Mouse (Mus musculus) hindbrain, embryonic 15.5 days (tissue): ENCODE measurements around the gene Defb33. TPM values are rescaled to one million over a fixed set of nuclear protein-coding genes. Genes with fewer than 3 reads are reported as not detected.

ENCODE experiments used
- ATAC-seq: fragments of 200-750 bp; cut with Nextera tagmentation; 2 replicates; pipeline ENCODE4 v1.8.0; 2017; ENCODE audit warnings: low read depth, moderate number of reproducible peaks, moderate TSS enrichment; ENCODE audit not compliant: low FRiP score
- H3K27ac ChIP-seq: fragments of 300-500 bp; sonication (generic); replicated peaks from 2 replicates; pipeline ENCODE4 v1.5.1; 2015; ENCODE audit warnings: mild to moderate bottlenecking, inconsistent platforms
- H3K27me3 ChIP-seq: fragments of 300-500 bp; sonication (generic); 2 replicates; pipeline ENCODE4 v1.6.1; 2015; ENCODE audit warnings: control low read depth, inconsistent platforms
- H3K36me3 ChIP-seq: fragments of 300-500 bp; sonication (generic); 2 replicates; pipeline ENCODE4 v1.6.1; 2015; ENCODE audit warnings: control low read depth, inconsistent platforms
- H3K4me1 ChIP-seq: fragments of 300-500 bp; sonication (generic); replicated peaks from 2 replicates; pipeline ENCODE4 v1.6.1; 2015; ENCODE audit warnings: control low read depth, inconsistent platforms
- H3K4me2 ChIP-seq: fragments of 300-500 bp; sonication (generic); 2 replicates; pipeline ENCODE4 v1.6.1; 2015; ENCODE audit warnings: moderate library complexity, mild to moderate bottlenecking, inconsistent platforms
- H3K4me3 ChIP-seq: fragments of 300-500 bp; sonication (generic); 2 replicates; pipeline ENCODE4 v1.5.1; 2015; ENCODE audit warnings: mild to moderate bottlenecking, inconsistent platforms
- H3K9ac ChIP-seq: fragments of 300-500 bp; sonication (generic); 2 replicates; pipeline ENCODE4 v1.6.1; 2015; ENCODE audit warnings: inconsistent platforms
- H3K9me3 ChIP-seq: fragments of 300-500 bp; sonication (generic); 2 replicates; pipeline ENCODE4 v1.6.1; 2016; ENCODE audit warnings: control low read depth, inconsistent platforms
- WGBS: fragments of 180-500 bp; shearing (Covaris S2); methylation state at CpG from one replicate; pipeline ENCODE4 v1.1.7; 2015; 5-methylcytosine and 5-hydroxymethylcytosine counted together
- polyA plus RNA-seq: library from polyadenylated mRNA; unstranded; fragments of >200 nt; fragmentation: Nextera tagmentation; extraction: Ambion mirVana; gene quantifications from 2 replicates; pipeline ENCODE4 v1.2.1, GENCODE M21; 2015

Gene Defb33
- not detected in 2 replicates for polyA plus RNA-seq

- 90% methylated on average over 2 of the region's 2 CpGs for WGBS
- Histone ChIP-seq H3K4me1 (no peaks in the 10 kb centered on the region), H3K9ac (no peak within 1 kb of the TSS), H3K4me3 (no peak within 1 kb of the TSS), H3K27ac (no peak within 1 kb of the TSS), H3K9me3 (peaks cover 28% of the 10 kb centered on the region), H3K4me2 (no peak within 1 kb of the TSS), H3K36me3 (no peaks in the 10 kb centered on the region), H3K27me3 (no peaks in the 10 kb centered on the region)
- ATAC-seq, result no peak
Measured at GRCm38 (mm10) chr8:20892369-20892768, at the start of gene Defb33. TSS of gene Defb33 (plus strand) at chr8:20892669.

GRCm38 (mm10) chr8:20874608-20875007, 17.9 kb upstream of the Defb33 start:
- H3K4me1 ChIP-seq, result no peaks in the 10 kb centered on the region
- no peak for ATAC-seq
- 48% methylated on average over 6 of the region's 6 CpGs for WGBS
- H3K27ac ChIP-seq, result no peak overlapping the region
- H3K36me3 ChIP-seq, result no peaks in the 10 kb centered on the region
- H3K4me3 ChIP-seq, result no peak overlapping the region
- no peak overlapping the region for H3K4me2 ChIP-seq
- no peaks in the 10 kb centered on the region for H3K27me3 ChIP-seq
- peaks cover 3% of the 10 kb centered on the region for H3K9me3 ChIP-seq
- no peak overlapping the region for H3K9ac ChIP-seq

- Histone ChIP-seq H3K4me3 (no peak within 1 kb of the TSS), H3K27me3 (no peaks in the 10 kb centered on the region), H3K9me3 (peaks cover 31% of the 10 kb centered on the region), H3K9ac (no peak within 1 kb of the TSS), H3K4me2 (no peak within 1 kb of the TSS), H3K36me3 (no peaks in the 10 kb centered on the region), H3K27ac (no peak within 1 kb of the TSS), H3K4me1 (no peaks in the 10 kb centered on the region)
- no peak for ATAC-seq
- 51% methylated on average over 2 of the region's 2 CpGs for WGBS
Measured at GRCm38 (mm10) chr8:20902527-20902926, 10.1 kb downstream of the Defb33 start, which contains the start of gene Gm15056. TSS of gene Gm15056 (minus strand) at chr8:20902627.

GRCm38 (mm10) chr8:20907119-20907518, 14.7 kb downstream of the Defb33 start:
- H3K27me3 ChIP-seq, result no peaks in the 10 kb centered on the region
- no peaks in the 10 kb centered on the region for H3K36me3 ChIP-seq
- H3K4me1 ChIP-seq, result no peaks in the 10 kb centered on the region
- H3K4me3 ChIP-seq, result no peak overlapping the region
- H3K9me3 ChIP-seq, result peaks cover 18% of the 10 kb centered on the region
- H3K4me2 ChIP-seq, result no peak overlapping the region
- WGBS, result 96% methylated on average over 2 of the region's 2 CpGs
- no peak overlapping the region for H3K9ac ChIP-seq
- no peak overlapping the region for H3K27ac ChIP-seq
- ATAC-seq, result no peak

GRCm38 (mm10) chr8:20908256-20908655, 15.8 kb downstream of the Defb33 start:
- 63% methylated on average over 2 of the region's 2 CpGs for WGBS
- no peak for ATAC-seq

GRCm38 (mm10) chr8:20912288-20912687, 19.8 kb downstream of the Defb33 start:
- 86% methylated on average over 1 of the region's 1 CpGs for WGBS
- H3K9me3 ChIP-seq, result peaks cover 17% of the 10 kb centered on the region
- no peak overlapping the region for H3K27ac ChIP-seq
- no peak overlapping the region for H3K9ac ChIP-seq
- H3K4me3 ChIP-seq, result no peak overlapping the region
- H3K4me2 ChIP-seq, result no peak overlapping the region
- no peak for ATAC-seq
- no peaks in the 10 kb centered on the region for H3K4me1 ChIP-seq
- H3K27me3 ChIP-seq, result no peaks in the 10 kb centered on the region
- no peaks in the 10 kb centered on the region for H3K36me3 ChIP-seq

More at GRCm38 (mm10) chr8:20908256-20908655, 15.8 kb downstream of the Defb33 start:
- H3K9ac ChIP-seq, result no peak overlapping the region
- no peak overlapping the region for H3K27ac ChIP-seq
- no peak overlapping the region for H3K4me2 ChIP-seq
- no peaks in the 10 kb centered on the region for H3K36me3 ChIP-seq
- no peaks in the 10 kb centered on the region for H3K4me1 ChIP-seq
- peaks cover 14% of the 10 kb centered on the region for H3K9me3 ChIP-seq
- H3K4me3 ChIP-seq, result no peak overlapping the region
- no peaks in the 10 kb centered on the region for H3K27me3 ChIP-seq

GRCm38 (mm10) chr8:20921971-20922370, 29.5 kb downstream of the Defb33 start, which contains the start of gene Gm6040:
TSS of gene Gm6040 (minus strand) at chr8:20922071.
- Histone ChIP-seq H3K9ac (no peak within 1 kb of the TSS), H3K27me3 (no peaks in the 10 kb centered on the region), H3K4me3 (no peak within 1 kb of the TSS), H3K4me2 (no peak within 1 kb of the TSS), H3K4me1 (no peaks in the 10 kb centered on the region), H3K27ac (no peak within 1 kb of the TSS), H3K9me3 (peaks cover 7% of the 10 kb centered on the region; the same call in 1 of the 2 replicates), H3K36me3 (no peaks in the 10 kb centered on the region)
- WGBS, result 77% methylated on average over 3 of the region's 3 CpGs
- no peak for ATAC-seq

- no peak within 1 kb of the TSS for H3K4me3 ChIP-seq
- no peak for ATAC-seq
Measured at GRCm38 (mm10) chr8:20944610-20945009, 52.1 kb downstream of the Defb33 start, which contains the start of gene AY761185. TSS of gene AY761185 (minus strand) at chr8:20944710.

More at GRCm38 (mm10) chr8:20944610-20945009, 52.1 kb downstream of the Defb33 start, which contains the start of gene AY761185:
- H3K4me2 ChIP-seq, result no peak within 1 kb of the TSS
- WGBS, result 74% methylated on average over 3 of the region's 3 CpGs
- H3K9ac ChIP-seq, result no peak within 1 kb of the TSS
- H3K27ac ChIP-seq, result no peak within 1 kb of the TSS
- H3K36me3 ChIP-seq, result no peaks in the 10 kb centered on the region
- H3K9me3 ChIP-seq, result peaks cover 20% of the 10 kb centered on the region
- no peaks in the 10 kb centered on the region for H3K4me1 ChIP-seq
- no peaks in the 10 kb centered on the region for H3K27me3 ChIP-seq

Other genes starting within 250 kb of the Defb33 start
- gene Gm15056, start 10.0 kb downstream of the Defb33 start, polyA plus RNA-seq, result not detected in 2 replicates
- not detected in 2 replicates for gene Gm6040, start 29.4 kb downstream of the Defb33 start, polyA plus RNA-seq
- gene AY761185, start 52.0 kb downstream of the Defb33 start, polyA plus RNA-seq, result not detected in 2 replicates
- not detected in 2 replicates for gene Defa21, start 132.9 kb downstream of the Defb33 start, polyA plus RNA-seq
- not detected in 2 replicates for gene Defa23, start 162.4 kb downstream of the Defb33 start, polyA plus RNA-seq
- gene Defa35, start 172.4 kb downstream of the Defb33 start, polyA plus RNA-seq, result not detected in 2 replicates
- gene Defa25, start 191.8 kb downstream of the Defb33 start, polyA plus RNA-seq, result not detected in 2 replicates
- not detected in 2 replicates for gene Gm14851, start 203.4 kb downstream of the Defb33 start, polyA plus RNA-seq
- not detected in 2 replicates for gene Defa30, start 242.0 kb downstream of the Defb33 start, polyA plus RNA-seq